Mouse (Mus musculus) heart, postnatal 0 days (tissue): ENCODE data around the gene Ugt1a10. TPM values are rescaled to one million over a fixed set of nuclear protein-coding genes. Genes with fewer than 3 reads are reported as not detected.
A peak's percentile ranks its signal among the peaks of the same experiment; 100 is the strongest.

ENCODE experiments used
- ATAC-seq: fragments of 200-750 bp; cut with Nextera tagmentation; 2 replicates; pipeline ENCODE4 v1.8.0; 2017; ENCODE audit warnings: low read depth, moderate number of reproducible peaks, moderate library complexity; ENCODE audit not compliant: insufficient read depth
- DNase-seq: peaks from one replicate; pipeline ENCODE4 v3.0.0-alpha.2; 2016; ENCODE audit warnings: low spot score
- H3K27ac ChIP-seq: fragments of 300-500 bp; sonication (generic); 2 replicates; pipeline ENCODE4 v1.5.1; 2014; ENCODE audit warnings: low read depth, mild to moderate bottlenecking
- H3K27me3 ChIP-seq: fragments of 300-500 bp; sonication (generic); 2 replicates; pipeline ENCODE4 v1.6.1; 2014; ENCODE audit warnings: low read length, mixed read lengths; ENCODE audit not compliant: control insufficient read depth, insufficient read depth
- H3K36me3 ChIP-seq: fragments of 300-500 bp; sonication (generic); replicated peaks from 2 replicates; pipeline ENCODE4 v1.6.1; 2014; ENCODE audit warnings: low read length, mixed read lengths; ENCODE audit not compliant: control insufficient read depth, insufficient read depth
- H3K4me1 ChIP-seq: fragments of 300-500 bp; sonication (generic); 2 replicates; pipeline ENCODE4 v1.6.1; 2014; ENCODE audit warnings: antibody characterized with exemption; ENCODE audit not compliant: control insufficient read depth, insufficient read depth
- H3K4me2 ChIP-seq: fragments of 300-500 bp; sonication (generic); 2 replicates; pipeline ENCODE4 v1.6.1; 2014; ENCODE audit warnings: low read depth, mild to moderate bottlenecking, low read length, moderate library complexity
- H3K4me3 ChIP-seq: fragments of 300-500 bp; sonication (generic); 2 replicates; pipeline ENCODE4 v1.5.1; 2014; ENCODE audit warnings: low read depth, low read length
- H3K9ac ChIP-seq: fragments of 300-500 bp; sonication (generic); replicated peaks from 2 replicates; pipeline ENCODE4 v1.6.1; 2014; ENCODE audit warnings: low read depth, low read length, mixed read lengths
- H3K9me3 ChIP-seq: fragments of 300-500 bp; sonication (generic); replicated peaks from 2 replicates; pipeline ENCODE4 v1.6.1; 2016; ENCODE audit warnings: low read length; ENCODE audit not compliant: control insufficient read depth
- CTCF ChIP-seq: IDR thresholded peaks from 2 replicates; pipeline ENCODE4 v1.5.1; 2016; ENCODE audit warnings: antibody characterized with exemption, control low read depth, low read depth
- EP300 ChIP-seq: IDR thresholded peaks from 2 replicates; pipeline ENCODE4 v1.6.1; 2016; ENCODE audit warnings: antibody characterized with exemption, low read depth
- WGBS: fragments of 180-500 bp; shearing (Covaris S2); extraction: QIAGEN DNeasy Blood & Tissue Kit; methylation state at CpG from one replicate; pipeline ENCODE4 v1.1.7; 2014; 5-methylcytosine and 5-hydroxymethylcytosine counted together
- polyA plus RNA-seq: library from polyadenylated mRNA; unstranded; fragments of >200 nt; fragmentation: Nextera tagmentation; extraction: Ambion mirVana; gene quantifications from 2 replicates; pipeline ENCODE4 v1.2.1, GENCODE M21; 2015
- total RNA-seq: library from RNA; depleted of rRNA; stranded (reverse); fragments of >200 nt; gene quantifications from 2 replicates; pipeline ENCODE4 v1.2.3, GENCODE M21; 2014; ENCODE audit warnings: low replicate concordance

Ugt1a10 gene
- total and polyA plus RNA-seq, 2 experiments from 2014 or later = not detected

DNA sequence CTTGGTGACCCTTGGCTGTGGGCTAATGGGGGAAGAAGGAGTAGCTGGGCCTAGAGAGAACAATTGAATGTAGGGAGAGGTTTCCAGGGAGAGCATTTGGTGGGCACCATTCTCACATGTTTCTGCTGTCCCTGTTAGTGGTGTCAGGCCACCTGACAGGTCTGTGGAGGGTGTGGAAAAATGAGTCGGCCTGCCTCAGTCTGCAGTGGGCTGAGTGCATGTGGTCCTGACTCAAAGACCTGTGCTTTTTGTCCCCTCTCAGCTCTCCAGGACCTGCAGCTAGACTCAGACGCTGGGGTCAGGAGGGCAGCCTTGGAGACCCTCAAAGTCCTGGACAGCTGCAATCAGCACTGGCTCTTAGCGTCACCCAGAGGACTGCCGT, 204.4 kb downstream of the Ugt1a10 start:
- Histone ChIP-seq H3K4me3 (no peak overlapping the region), H3K36me3 (peaks cover 52% of the 10 kb centered on the region), H3K4me2 (no peak overlapping the region), H3K27ac (no peak overlapping the region), H3K9me3 (0 out of 2 replicates have a peak, but pooled peaks cover 5% of the 10 kb centered on the region), H3K27me3 (no peaks in the 10 kb centered on the region), H3K9ac (no peak overlapping the region), H3K4me1 (peaks cover 16% of the 10 kb centered on the region)
- ATAC-seq (no peak), DNase-seq (no peak)
- no peak for TF ChIP-seq CTCF
- no peak for TF ChIP-seq EP300
- WGBS = 66% methylated on average over 4 of the region's 4 CpGs

DNA sequence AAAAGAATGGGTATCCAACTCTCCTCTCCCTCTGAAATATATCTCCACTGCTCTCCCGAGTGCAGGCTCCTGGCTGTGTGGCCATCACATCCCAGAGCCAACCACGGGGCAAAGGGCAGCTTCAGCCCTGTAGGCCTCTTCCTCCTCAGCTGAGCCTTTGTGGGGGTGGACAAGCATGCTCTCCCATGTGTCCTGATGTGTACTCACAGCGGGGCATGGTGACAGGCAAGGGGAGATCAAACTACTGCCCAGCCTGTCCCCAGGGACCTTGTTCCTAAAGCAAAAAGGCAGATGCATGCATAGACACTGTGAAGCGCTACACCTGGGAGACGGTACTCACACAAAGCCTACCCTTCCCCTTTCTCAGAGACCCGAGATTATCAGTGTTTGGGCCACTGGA, 204.9 kb downstream of the Ugt1a10 start:
- Histone ChIP-seq H3K9me3 (0 out of 2 replicates have a peak, but pooled peaks cover under 1% of the 10 kb centered on the region), H3K36me3 (peaks cover 56% of the 10 kb centered on the region), H3K9ac (peak overlapping the region; percentile 0; the same call in 1 of the 2 replicates), H3K4me3 (no peak overlapping the region), H3K27ac (no peak overlapping the region), H3K27me3 (no peaks in the 10 kb centered on the region), H3K4me2 (no peak overlapping the region), H3K4me1 (peaks cover 16% of the 10 kb centered on the region)
- TF ChIP-seq EP300 = no peak
- peak; percentile 24; the same call in 1 of the 2 replicates for TF ChIP-seq CTCF
- WGBS = 71% methylated on average over 6 of the region's 6 CpGs
- DNase-seq = no peak
- 0 out of 2 replicates have a peak, but pooled peaks have one; percentile 2 for ATAC-seq

DNA sequence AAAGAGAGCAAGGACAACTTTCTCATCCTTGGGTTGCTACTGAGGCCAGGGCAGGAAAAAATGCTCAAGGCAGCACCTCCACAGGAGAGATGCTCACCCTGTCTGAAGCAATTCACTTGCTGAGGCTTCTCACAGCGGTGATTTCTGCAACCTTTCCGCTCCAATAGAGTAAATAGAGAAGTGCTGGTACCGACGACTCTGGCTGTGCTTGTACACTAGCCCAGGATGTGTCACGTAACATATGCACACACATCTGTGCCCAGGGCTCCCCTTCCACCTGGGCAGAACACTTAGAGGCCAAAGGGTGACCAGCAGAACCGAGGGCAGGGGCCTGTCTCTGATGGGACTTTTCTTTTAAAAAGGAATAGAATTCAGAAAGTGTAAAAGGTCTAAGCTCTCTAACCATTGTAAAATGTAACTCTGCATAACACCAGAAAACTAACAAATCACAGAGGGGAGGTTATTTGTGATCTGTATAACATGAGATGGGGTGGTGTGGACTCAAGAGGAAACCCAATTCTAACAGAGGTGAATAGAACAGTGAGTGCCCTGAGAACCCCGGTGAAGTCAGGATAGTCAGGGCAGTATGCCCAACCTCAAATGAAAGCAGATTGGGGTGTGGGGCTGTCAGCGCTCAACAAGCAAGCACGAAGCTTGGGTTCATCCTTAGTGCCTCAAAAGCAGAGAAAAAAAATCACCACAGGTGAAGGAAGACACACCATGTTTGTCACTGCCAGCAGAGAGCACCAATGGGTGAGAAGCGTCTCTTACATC, 205.6 kb downstream of the Ugt1a10 start:
- no peak for TF ChIP-seq CTCF
- TF ChIP-seq EP300 = no peak
- DNase-seq = no peak
- H3K9ac ChIP-seq = no peak overlapping the region
- no peak for ATAC-seq
- H3K4me1 ChIP-seq = peaks cover 16% of the 10 kb centered on the region
- 81% methylated on average over 10 of the region's 10 CpGs for WGBS
- H3K27ac ChIP-seq = no peak overlapping the region
- no peak overlapping the region for H3K4me3 ChIP-seq
- H3K36me3 ChIP-seq = peaks cover 63% of the 10 kb centered on the region
- no peaks in the 10 kb centered on the region for H3K9me3 ChIP-seq
- H3K27me3 ChIP-seq = no peaks in the 10 kb centered on the region
- no peak overlapping the region for H3K4me2 ChIP-seq

DNA sequence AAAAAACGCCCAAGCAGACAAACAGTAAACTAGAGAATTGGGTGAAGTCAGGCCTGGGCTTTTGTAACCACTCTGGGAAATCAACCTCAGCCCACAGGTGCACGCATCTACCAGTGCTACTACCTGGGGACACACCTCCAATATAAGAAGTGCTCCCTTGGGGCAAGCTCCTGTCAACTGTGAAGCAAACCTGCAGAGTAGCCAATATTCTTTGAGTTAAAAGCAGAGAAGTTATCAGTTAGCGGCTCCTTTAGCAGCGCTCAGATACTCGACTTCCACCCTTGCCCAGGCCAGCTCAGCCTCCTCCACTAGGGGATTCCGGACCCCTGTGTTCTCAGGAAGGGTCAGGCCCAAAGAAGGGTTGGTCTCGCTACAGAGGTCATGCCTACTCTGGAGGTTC, 206.5 kb downstream of the Ugt1a10 start:
- ATAC-seq = no peak
- Histone ChIP-seq H3K4me1 (peaks cover 16% of the 10 kb centered on the region), H3K36me3 (peaks cover 72% of the 10 kb centered on the region), H3K27ac (no peak overlapping the region), H3K27me3 (no peaks in the 10 kb centered on the region), H3K4me3 (no peak overlapping the region), H3K9ac (no peak overlapping the region), H3K9me3 (no peaks in the 10 kb centered on the region), H3K4me2 (no peak overlapping the region)
- DNase-seq = no peak
- 81% methylated on average over 7 of the region's 7 CpGs for WGBS
- TF ChIP-seq EP300 (no peak), CTCF (no peak)

DNA sequence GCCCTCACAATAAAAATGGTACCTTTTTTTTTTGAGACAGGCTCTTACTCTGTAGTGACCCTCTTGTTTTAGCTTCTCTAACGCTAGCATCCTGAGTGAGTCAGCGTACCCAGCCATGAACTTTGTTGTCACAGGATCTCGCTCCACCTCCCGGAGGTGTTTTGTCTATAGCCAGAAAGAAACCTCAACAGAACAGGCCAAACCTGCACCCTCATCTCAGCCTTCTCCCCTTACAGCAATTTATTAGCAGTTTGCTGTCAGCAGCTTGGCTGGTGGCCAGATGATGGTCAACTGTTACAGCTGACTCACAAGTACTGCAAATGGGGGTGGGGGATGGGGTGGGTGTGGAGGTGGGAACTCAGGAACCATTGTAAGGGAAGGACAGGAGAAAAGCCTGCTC, 207.1 kb downstream of the Ugt1a10 start:
- ATAC-seq (no peak), DNase-seq (peak; percentile 59)
- Histone ChIP-seq H3K9me3 (no peaks in the 10 kb centered on the region), H3K4me3 (no peak overlapping the region), H3K4me2 (no peak overlapping the region), H3K36me3 (peaks cover 78% of the 10 kb centered on the region), H3K4me1 (peaks cover 16% of the 10 kb centered on the region), H3K9ac (no peak overlapping the region), H3K27me3 (no peaks in the 10 kb centered on the region), H3K27ac (no peak overlapping the region)
- TF ChIP-seq CTCF (no peak), EP300 (no peak)
- WGBS = 75% methylated on average over 4 of the region's 4 CpGs
